Mouse (Mus musculus) heart, postnatal 0 days (tissue): ENCODE results near the gene Tbx21. TPM values are rescaled to one million over a fixed set of nuclear protein-coding genes. Genes with fewer than 3 reads are reported as not detected.

Source experiments
- ATAC-seq: fragments of 200-750 bp; cut with Nextera tagmentation; 2 replicates; pipeline ENCODE4 v1.8.0; 2017; ENCODE audit warnings: low read depth, moderate number of reproducible peaks, moderate library complexity; ENCODE audit not compliant: insufficient read depth
- DNase-seq: peaks from one replicate; pipeline ENCODE4 v3.0.0-alpha.2; 2016; ENCODE audit warnings: low spot score
- H3K27ac ChIP-seq: fragments of 300-500 bp; sonication (generic); 2 replicates; pipeline ENCODE4 v1.5.1; 2014; ENCODE audit warnings: low read depth, mild to moderate bottlenecking
- H3K27me3 ChIP-seq: fragments of 300-500 bp; sonication (generic); 2 replicates; pipeline ENCODE4 v1.6.1; 2014; ENCODE audit warnings: low read length, mixed read lengths; ENCODE audit not compliant: control insufficient read depth, insufficient read depth
- H3K36me3 ChIP-seq: fragments of 300-500 bp; sonication (generic); replicated peaks from 2 replicates; pipeline ENCODE4 v1.6.1; 2014; ENCODE audit warnings: low read length, mixed read lengths; ENCODE audit not compliant: control insufficient read depth, insufficient read depth
- H3K4me1 ChIP-seq: fragments of 300-500 bp; sonication (generic); 2 replicates; pipeline ENCODE4 v1.6.1; 2014; ENCODE audit warnings: antibody characterized with exemption; ENCODE audit not compliant: control insufficient read depth, insufficient read depth
- H3K4me2 ChIP-seq: fragments of 300-500 bp; sonication (generic); 2 replicates; pipeline ENCODE4 v1.6.1; 2014; ENCODE audit warnings: low read depth, mild to moderate bottlenecking, low read length, moderate library complexity
- H3K4me3 ChIP-seq: fragments of 300-500 bp; sonication (generic); 2 replicates; pipeline ENCODE4 v1.5.1; 2014; ENCODE audit warnings: low read depth, low read length
- H3K9ac ChIP-seq: fragments of 300-500 bp; sonication (generic); replicated peaks from 2 replicates; pipeline ENCODE4 v1.6.1; 2014; ENCODE audit warnings: low read depth, low read length, mixed read lengths
- H3K9me3 ChIP-seq: fragments of 300-500 bp; sonication (generic); replicated peaks from 2 replicates; pipeline ENCODE4 v1.6.1; 2016; ENCODE audit warnings: low read length; ENCODE audit not compliant: control insufficient read depth
- CTCF ChIP-seq: IDR thresholded peaks from 2 replicates; pipeline ENCODE4 v1.5.1; 2016; ENCODE audit warnings: antibody characterized with exemption, control low read depth, low read depth
- EP300 ChIP-seq: IDR thresholded peaks from 2 replicates; pipeline ENCODE4 v1.6.1; 2016; ENCODE audit warnings: antibody characterized with exemption, low read depth
- WGBS: fragments of 180-500 bp; shearing (Covaris S2); extraction: QIAGEN DNeasy Blood & Tissue Kit; methylation state at CpG from one replicate; pipeline ENCODE4 v1.1.7; 2014; 5-methylcytosine and 5-hydroxymethylcytosine counted together
- polyA plus RNA-seq: library from polyadenylated mRNA; unstranded; fragments of >200 nt; fragmentation: Nextera tagmentation; extraction: Ambion mirVana; gene quantifications from 2 replicates; pipeline ENCODE4 v1.2.1, GENCODE M21; 2015
- total RNA-seq: library from RNA; depleted of rRNA; stranded (reverse); fragments of >200 nt; gene quantifications from 2 replicates; pipeline ENCODE4 v1.2.3, GENCODE M21; 2014; ENCODE audit warnings: low replicate concordance

Tbx21 gene
- total and polyA plus RNA-seq, 2 experiments from 2014 or later: not detected

GRCm38 (mm10) chr11:97142159-97142608 is 27.1 kb upstream of the Tbx21 start:
- Histone ChIP-seq H3K4me1 (peaks cover 4% of the 10 kb centered on the region; the same call in 1 of the 2 replicates), H3K27me3 (peaks cover 12% of the 10 kb centered on the region), H3K9ac (no peak overlapping the region), H3K4me3 (no peak overlapping the region), H3K4me2 (no peak overlapping the region), H3K36me3 (peaks cover 17% of the 10 kb centered on the region; the same call in 1 of the 2 replicates), H3K27ac (no peak overlapping the region), H3K9me3 (no peaks in the 10 kb centered on the region)
- no peak for DNase-seq
- WGBS: 59% methylated on average over 8 of the region's 8 CpGs
- ATAC-seq: no peak
- TF ChIP-seq CTCF (no peak), EP300 (no peak)

GRCm38 (mm10) chr11:97140811-97141210 is 25.7 kb upstream of the Tbx21 start:
- no peak for TF ChIP-seq CTCF
- Histone ChIP-seq H3K9me3 (no peaks in the 10 kb centered on the region), H3K4me3 (no peak overlapping the region), H3K36me3 (peaks cover 15% of the 10 kb centered on the region; the same call in 1 of the 2 replicates), H3K4me2 (no peak overlapping the region), H3K27me3 (peaks cover 14% of the 10 kb centered on the region; the same call in 1 of the 2 replicates), H3K27ac (no peak overlapping the region), H3K9ac (no peak overlapping the region), H3K4me1 (peaks cover 4% of the 10 kb centered on the region; the same call in 1 of the 2 replicates)
- ATAC-seq (no peak), DNase-seq (no peak)
- 61% methylated on average over 4 of the region's 4 CpGs for WGBS

GRCm38 (mm10) chr11:97139256-97139655 is 24.1 kb upstream of the Tbx21 start:
- H3K4me2 ChIP-seq: peak overlapping the region; percentile 81
- peaks cover 14% of the 10 kb centered on the region; the same call in 1 of the 2 replicates for H3K36me3 ChIP-seq
- H3K4me1 ChIP-seq: peaks cover 4% of the 10 kb centered on the region; the same call in 1 of the 2 replicates
- no peak for TF ChIP-seq CTCF
- TF ChIP-seq EP300: no peak
- peaks cover 16% of the 10 kb centered on the region; the same call in 1 of the 2 replicates for H3K27me3 ChIP-seq
- ATAC-seq (no peak; the same call in 1 of the 2 replicates), DNase-seq (no peak)
- 43% methylated on average over 15 of the region's 15 CpGs for WGBS
- H3K9ac ChIP-seq: peak overlapping the region; percentile 49
- H3K4me3 ChIP-seq: peak overlapping the region; percentile 44
- no peak overlapping the region for H3K27ac ChIP-seq
- H3K9me3 ChIP-seq: no peaks in the 10 kb centered on the region

- no peak for DNase-seq
Observed at GRCm38 (mm10) chr11:97138554-97139226, 23.6 kb upstream of the Tbx21 start.

GRCm38 (mm10) chr11:97133270-97133669 is 18.1 kb upstream of the Tbx21 start:
- Histone ChIP-seq H3K9ac (no peak overlapping the region), H3K36me3 (peaks cover 3% of the 10 kb centered on the region; the same call in 1 of the 2 replicates), H3K4me1 (no peaks in the 10 kb centered on the region), H3K27me3 (peaks cover 20% of the 10 kb centered on the region; the same call in 1 of the 2 replicates), H3K4me3 (no peak overlapping the region), H3K9me3 (no peaks in the 10 kb centered on the region), H3K4me2 (no peak overlapping the region), H3K27ac (no peak overlapping the region)
- no peak for DNase-seq
- ATAC-seq: no peak
- TF ChIP-seq EP300 (no peak), CTCF (no peak)
- WGBS: 54% methylated on average over 4 of the region's 5 CpGs

More at GRCm38 (mm10) chr11:97138554-97139226, 23.6 kb upstream of the Tbx21 start:
- WGBS: 26% methylated on average over 65 of the region's 69 CpGs
- Histone ChIP-seq H3K4me1 (peaks cover 4% of the 10 kb centered on the region; the same call in 1 of the 2 replicates), H3K9ac (peak overlapping the region; percentile 49), H3K9me3 (no peaks in the 10 kb centered on the region), H3K4me3 (peak overlapping the region; percentile 44), H3K36me3 (peaks cover 14% of the 10 kb centered on the region; the same call in 1 of the 2 replicates), H3K27me3 (peaks cover 16% of the 10 kb centered on the region; the same call in 1 of the 2 replicates), H3K4me2 (peak overlapping the region; percentile 81), H3K27ac (no peak overlapping the region)
- TF ChIP-seq EP300 (no peak), CTCF (no peak)
- peak; percentile 48 for ATAC-seq
